Mouse (Mus musculus): Measurements from ENCODE around the gene Zbtb38.

- TF ChIP-seq USF1 (IDR thresholded peaks at IDR 0.05; ENCODE audit: low read depth) (no peak), CTCF (IDR thresholded peaks at IDR 0.05; ENCODE audit: control insufficient read depth, insufficient read depth, insufficient read length) (no peak), MYOD1 (IDR thresholded peaks at IDR 0.05; ENCODE audit: control insufficient read depth, insufficient read length, low read depth) (no peak), FOSL1 (IDR thresholded peaks at IDR 0.05; ENCODE audit: insufficient read depth, low read length, poor library complexity, severe bottlenecking) (no peak), MAX (IDR thresholded peaks at IDR 0.05) (no peak), CEBPB (IDR thresholded peaks at IDR 0.05; ENCODE audit: low read depth) (no peak), MYOG (IDR thresholded peaks at IDR 0.05; ENCODE audit: control insufficient read depth, extremely low read depth, insufficient read length) (no peak)
These were observed 16.7 kb downstream of the Zbtb38 start for GRCm38 (mm10) chr9:96735946-96736345.
